Mouse (Mus musculus) midbrain, embryonic 13.5 days (tissue): Measurements from ENCODE around the gene Zdhhc1. TPM values are rescaled to one million over a fixed set of nuclear protein-coding genes. Genes with fewer than 3 reads are reported as not detected.

Experiments used
- ATAC-seq: fragments of 200-750 bp; cut with Nextera tagmentation; 2 replicates; pipeline ENCODE4 v1.8.0; 2017; ENCODE audit warnings: mild to moderate bottlenecking, moderate TSS enrichment, moderate library complexity
- H3K27ac ChIP-seq: fragments of 300-500 bp; sonication (generic); 2 replicates; pipeline ENCODE4 v1.5.1; 2015; ENCODE audit warnings: inconsistent platforms, mild to moderate bottlenecking, moderate library complexity
- H3K27me3 ChIP-seq: fragments of 300-500 bp; sonication (generic); 2 replicates; pipeline ENCODE4 v1.6.1; 2015; ENCODE audit warnings: mild to moderate bottlenecking, inconsistent platforms
- H3K36me3 ChIP-seq: fragments of 300-500 bp; sonication (generic); 2 replicates; pipeline ENCODE4 v1.6.1; 2015; ENCODE audit warnings: mild to moderate bottlenecking, inconsistent platforms
- H3K4me1 ChIP-seq: fragments of 300-500 bp; sonication (generic); replicated peaks from 2 replicates; pipeline ENCODE4 v1.6.1; 2015; ENCODE audit warnings: inconsistent platforms
- H3K4me2 ChIP-seq: fragments of 300-500 bp; sonication (generic); replicated peaks from 2 replicates; pipeline ENCODE4 v1.6.1; 2015; ENCODE audit warnings: moderate library complexity, mild to moderate bottlenecking, inconsistent platforms
- H3K4me3 ChIP-seq: fragments of 300-500 bp; sonication (generic); replicated peaks from 2 replicates; pipeline ENCODE4 v1.5.1; 2015; ENCODE audit warnings: mild to moderate bottlenecking, inconsistent platforms
- H3K9ac ChIP-seq: fragments of 300-500 bp; sonication (generic); replicated peaks from 2 replicates; pipeline ENCODE4 v1.6.1; 2015; ENCODE audit warnings: mild to moderate bottlenecking, inconsistent platforms
- H3K9me3 ChIP-seq: fragments of 300-500 bp; sonication (generic); 2 replicates; pipeline ENCODE4 v1.6.1; 2016; ENCODE audit warnings: mild to moderate bottlenecking, inconsistent platforms
- WGBS: fragments of 180-500 bp; shearing (Covaris S2); methylation state at CpG from one replicate; pipeline ENCODE4 v1.1.7; 2015; 5-methylcytosine and 5-hydroxymethylcytosine counted together
- polyA plus RNA-seq: library from polyadenylated mRNA; unstranded; fragments of >200 nt; fragmentation: Nextera tagmentation; extraction: Ambion mirVana; gene quantifications from 2 replicates; pipeline ENCODE4 v1.2.1, GENCODE M21; 2015

The Zdhhc1 gene
- polyA plus RNA-seq, 1 experiment from 2014 or later = 31.3 TPM

GRCm38 (mm10) chr8:105475254-105475653, 21.4 kb downstream of the Zdhhc1 start:
- H3K27ac ChIP-seq = no peak overlapping the region
- H3K27me3 ChIP-seq = peaks cover 14% of the 10 kb centered on the region
- H3K4me1 ChIP-seq = peaks cover 58% of the 10 kb centered on the region
- H3K9me3 ChIP-seq = no peaks in the 10 kb centered on the region
- peak overlapping the region; percentile 46 for H3K9ac ChIP-seq
- no peak overlapping the region for H3K4me3 ChIP-seq
- ATAC-seq = no peak
- no peak overlapping the region for H3K4me2 ChIP-seq
- WGBS = 39% methylated on average over 4 of the region's 4 CpGs
- H3K36me3 ChIP-seq = peaks cover 8% of the 10 kb centered on the region; the same call in 1 of the 2 replicates

DNA sequence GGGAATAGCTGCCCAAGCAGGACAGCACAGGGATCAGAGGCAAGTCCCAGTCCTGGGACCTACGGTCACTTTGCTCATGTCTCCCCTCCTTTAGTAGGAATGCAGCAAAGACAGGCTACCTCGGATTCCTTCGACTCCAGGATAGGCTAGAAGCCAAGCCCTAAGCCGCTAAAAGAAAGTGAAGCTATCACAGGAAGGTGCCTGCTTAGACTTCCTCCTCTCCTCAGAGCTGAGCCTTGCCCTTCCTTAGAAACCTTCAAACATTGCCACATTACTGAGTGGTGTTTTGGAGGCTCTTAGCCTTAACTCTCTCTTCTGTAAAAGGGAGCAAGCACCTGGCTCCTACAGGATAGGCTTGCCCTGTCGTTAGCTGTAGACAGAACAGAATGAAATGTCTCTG, 22.0 kb downstream of the Zdhhc1 start:
- H3K27me3 ChIP-seq = peaks cover 14% of the 10 kb centered on the region
- no peaks in the 10 kb centered on the region for H3K9me3 ChIP-seq
- ATAC-seq = no peak
- H3K4me3 ChIP-seq = 0 out of 2 replicates have a peak overlapping the region, but pooled peaks have one; percentile 4
- peak overlapping the region; percentile 42; the same call in 1 of the 2 replicates for H3K27ac ChIP-seq
- peaks cover 64% of the 10 kb centered on the region for H3K4me1 ChIP-seq
- H3K4me2 ChIP-seq = peak overlapping the region; percentile 19; the same call in 1 of the 2 replicates
- WGBS = 52% methylated on average over 5 of the region's 5 CpGs
- H3K36me3 ChIP-seq = peaks cover 8% of the 10 kb centered on the region; the same call in 1 of the 2 replicates
- peak overlapping the region; percentile 55 for H3K9ac ChIP-seq

DNA sequence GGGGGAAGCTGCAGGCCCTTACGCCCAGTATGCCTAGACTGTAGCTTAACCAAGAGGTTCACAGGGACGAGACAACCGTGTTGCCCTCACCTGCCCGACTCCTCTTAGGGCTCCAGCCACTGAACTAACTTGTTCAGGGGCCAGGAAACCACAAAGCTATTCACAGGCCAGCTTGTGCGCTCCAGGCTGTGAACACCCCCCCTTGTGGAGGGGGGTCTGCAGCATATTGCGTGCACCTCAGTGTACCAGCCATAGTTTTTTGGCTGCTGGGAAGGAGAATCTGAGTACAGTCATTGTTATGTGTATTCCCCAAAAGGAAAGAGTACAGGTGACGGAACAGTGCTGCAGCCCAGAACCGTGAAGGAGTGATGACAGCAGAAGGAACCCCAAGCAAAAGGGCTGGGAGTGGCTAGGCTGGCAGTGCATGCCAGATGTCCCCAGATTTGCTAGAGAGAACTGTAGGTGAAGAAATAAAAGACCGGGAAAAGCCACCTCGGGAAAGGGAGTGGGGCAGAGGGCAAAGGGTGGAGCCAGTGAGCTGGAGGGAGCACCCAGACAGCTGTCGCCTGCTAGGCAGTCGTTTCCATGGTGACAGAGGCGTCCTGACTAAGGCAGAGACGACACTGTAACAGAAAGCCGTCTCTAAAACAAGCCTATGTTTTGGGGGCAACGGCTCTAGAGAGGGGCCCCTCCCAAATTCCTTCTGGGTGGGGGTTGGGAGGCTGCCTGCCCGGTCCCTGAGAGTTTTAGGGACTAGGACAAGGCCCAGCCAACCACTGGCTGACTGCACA, 22.7 kb downstream of the Zdhhc1 start:
- peak overlapping the region; percentile 59 for H3K27ac ChIP-seq
- WGBS = 29% methylated on average over 17 of the region's 17 CpGs
- H3K4me2 ChIP-seq = peak overlapping the region; percentile 19
- no peak for ATAC-seq
- H3K9ac ChIP-seq = peak overlapping the region; percentile 55
- H3K4me3 ChIP-seq = 0 out of 2 replicates have a peak overlapping the region, but pooled peaks have one; percentile 4
- peaks cover 14% of the 10 kb centered on the region for H3K27me3 ChIP-seq
- peaks cover 70% of the 10 kb centered on the region for H3K4me1 ChIP-seq
- H3K9me3 ChIP-seq = no peaks in the 10 kb centered on the region
- peaks cover 8% of the 10 kb centered on the region; the same call in 1 of the 2 replicates for H3K36me3 ChIP-seq

DNA sequence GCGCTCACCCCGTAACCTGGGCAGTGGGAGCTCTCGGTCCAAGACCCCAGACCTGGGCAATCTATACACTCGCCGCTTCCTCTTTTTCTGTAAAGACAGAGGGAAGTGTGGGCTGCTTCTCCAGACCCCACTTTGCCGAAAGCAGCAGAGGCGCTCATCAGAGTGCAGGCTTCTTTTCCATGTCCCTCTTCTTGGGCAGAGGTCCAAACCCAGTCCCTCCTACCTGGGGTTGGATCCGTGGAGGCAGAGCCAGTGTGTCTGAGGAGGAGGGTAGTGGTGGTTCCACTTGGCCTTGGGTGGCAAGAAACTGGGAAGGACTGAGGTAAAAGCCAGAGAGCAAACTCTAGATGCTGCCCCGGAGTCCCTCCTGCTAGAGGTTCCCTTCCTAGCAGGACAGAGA, 23.7 kb downstream of the Zdhhc1 start:
- Histone ChIP-seq H3K27me3 (peaks cover 14% of the 10 kb centered on the region), H3K27ac (no peak overlapping the region), H3K9me3 (no peaks in the 10 kb centered on the region), H3K4me3 (no peak overlapping the region), H3K4me2 (no peak overlapping the region), H3K9ac (no peak overlapping the region), H3K4me1 (peaks cover 73% of the 10 kb centered on the region), H3K36me3 (peaks cover 4% of the 10 kb centered on the region; the same call in 1 of the 2 replicates)
- ATAC-seq = no peak
- 52% methylated on average over 9 of the region's 9 CpGs for WGBS

DNA sequence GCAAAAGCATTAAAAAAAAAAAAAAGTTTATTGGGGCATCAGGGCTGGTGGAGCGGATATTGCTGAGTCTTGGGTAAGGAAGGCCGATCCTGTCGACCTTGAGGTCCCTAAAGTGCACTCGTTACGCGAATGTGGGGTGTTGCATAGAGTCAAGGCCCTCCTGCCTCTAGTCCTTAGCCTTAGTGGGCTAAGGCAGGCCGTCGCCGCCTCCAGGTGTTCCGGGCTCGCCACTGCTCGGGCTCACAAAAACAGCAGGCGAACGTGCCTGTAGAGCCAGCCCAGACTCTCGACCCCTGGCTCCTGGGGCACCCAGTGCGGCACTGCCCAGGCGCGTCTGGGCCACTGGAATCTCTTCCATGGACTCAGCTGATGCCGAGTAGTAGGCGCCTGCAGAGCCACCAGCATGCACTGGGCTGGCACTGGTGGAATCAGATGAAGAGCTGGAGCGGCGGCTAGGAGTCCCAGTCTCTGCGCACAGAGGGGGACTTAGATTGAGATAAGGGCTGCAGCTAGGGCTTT, 24.2 kb downstream of the Zdhhc1 start:
- Histone ChIP-seq H3K36me3 (peaks cover 7% of the 10 kb centered on the region), H3K9me3 (no peaks in the 10 kb centered on the region), H3K4me3 (no peak overlapping the region), H3K9ac (no peak overlapping the region), H3K27me3 (peaks cover 14% of the 10 kb centered on the region), H3K4me2 (0 out of 2 replicates have a peak overlapping the region, but pooled peaks have one; percentile 12), H3K27ac (no peak overlapping the region; the same call in 1 of the 2 replicates), H3K4me1 (peaks cover 76% of the 10 kb centered on the region)
- 23% methylated on average over 23 of the region's 23 CpGs for WGBS
- no peak for ATAC-seq

GRCm38 (mm10) chr8:105471314-105472015, 25.2 kb downstream of the Zdhhc1 start, which contains the start of gene Tppp3:
Tppp3 (minus strand) TSS chr8:105471526.
- Histone ChIP-seq H3K4me3 (peak within 1 kb of the TSS; percentile 49), H3K9me3 (no peaks in the 10 kb centered on the region), H3K27ac (peak within 1 kb of the TSS; percentile 80), H3K4me1 (peaks cover 80% of the 10 kb centered on the region), H3K4me2 (peak within 1 kb of the TSS; percentile 74), H3K36me3 (peaks cover 16% of the 10 kb centered on the region), H3K27me3 (peaks cover 14% of the 10 kb centered on the region), H3K9ac (peak within 1 kb of the TSS; percentile 72)
- WGBS = 4% methylated on average over 25 of the region's 25 CpGs
- ATAC-seq = peak; percentile 91

DNA sequence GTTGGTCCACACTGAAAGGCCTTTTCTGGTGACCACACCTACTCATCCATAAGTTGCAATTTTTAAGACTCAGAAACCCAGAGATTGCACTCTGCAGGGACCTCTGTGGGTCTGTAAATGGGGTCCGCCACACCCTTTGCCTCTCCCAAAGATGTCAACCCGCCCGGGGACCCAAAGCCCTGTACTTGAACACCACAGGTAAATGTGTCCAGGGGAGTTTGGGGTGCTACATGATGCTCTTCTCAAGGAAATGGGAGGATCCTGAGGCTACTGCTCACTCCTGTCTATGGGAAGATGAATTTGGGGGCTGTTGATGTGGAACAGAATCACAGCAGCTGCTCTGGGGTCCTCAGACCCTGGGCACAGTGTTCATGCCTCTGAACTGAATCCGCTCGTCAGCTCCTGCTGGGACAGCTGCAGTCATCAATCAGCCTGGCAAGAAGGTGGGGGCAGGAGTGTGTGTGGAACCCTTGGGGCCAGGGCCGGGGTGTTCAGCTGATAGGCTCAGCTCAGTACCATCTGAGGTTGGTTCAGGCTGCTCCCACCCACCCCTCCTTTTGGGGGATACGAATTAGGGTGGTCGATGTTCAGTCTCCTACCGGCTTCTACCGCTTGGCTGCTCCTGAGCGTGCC, 25.9 kb downstream of the Zdhhc1 start:
- Histone ChIP-seq H3K27me3 (peaks cover 10% of the 10 kb centered on the region), H3K4me1 (peaks cover 79% of the 10 kb centered on the region), H3K27ac (peak overlapping the region; percentile 80), H3K4me3 (peak overlapping the region; percentile 49), H3K4me2 (peak overlapping the region; percentile 74), H3K9ac (peak overlapping the region; percentile 72), H3K36me3 (peaks cover 21% of the 10 kb centered on the region), H3K9me3 (no peaks in the 10 kb centered on the region)
- 20% methylated on average over 11 of the region's 11 CpGs for WGBS
- no peak for ATAC-seq

GRCm38 (mm10) chr8:105470262-105470661, 26.4 kb downstream of the Zdhhc1 start:
- H3K27me3 ChIP-seq = peaks cover 10% of the 10 kb centered on the region
- no peaks in the 10 kb centered on the region for H3K9me3 ChIP-seq
- WGBS = 80% methylated on average over 5 of the region's 5 CpGs
- peak overlapping the region; percentile 49 for H3K4me3 ChIP-seq
- H3K4me1 ChIP-seq = peaks cover 74% of the 10 kb centered on the region
- H3K27ac ChIP-seq = peak overlapping the region; percentile 80
- no peak for ATAC-seq
- H3K4me2 ChIP-seq = peak overlapping the region; percentile 74
- peak overlapping the region; percentile 72 for H3K9ac ChIP-seq
- peaks cover 21% of the 10 kb centered on the region for H3K36me3 ChIP-seq

DNA sequence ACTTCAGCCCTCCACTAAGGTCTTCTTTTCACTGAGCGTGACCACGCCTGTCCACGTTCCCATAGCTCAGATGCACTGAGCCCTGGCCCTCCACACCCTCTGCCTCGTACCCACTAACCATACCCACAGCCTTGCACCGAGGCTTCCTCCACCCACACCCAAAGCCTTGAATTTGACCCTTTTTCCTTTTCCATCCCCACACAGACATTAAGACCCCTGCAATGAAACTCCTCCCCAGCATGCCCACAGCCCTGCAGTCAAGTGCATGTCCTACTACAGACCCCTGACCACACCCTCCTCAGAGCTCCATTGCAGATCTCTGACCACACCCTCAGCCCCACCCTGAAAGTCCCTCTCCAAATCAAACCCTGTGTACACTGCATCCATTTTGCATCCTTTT, 26.9 kb downstream of the Zdhhc1 start:
- H3K9me3 ChIP-seq = no peaks in the 10 kb centered on the region
- H3K4me2 ChIP-seq = peak overlapping the region; percentile 74
- peaks cover 21% of the 10 kb centered on the region for H3K36me3 ChIP-seq
- H3K27me3 ChIP-seq = peaks cover 10% of the 10 kb centered on the region
- H3K4me1 ChIP-seq = peaks cover 69% of the 10 kb centered on the region
- 79% methylated on average over 5 of the region's 5 CpGs for WGBS
- ATAC-seq = no peak
- H3K27ac ChIP-seq = peak overlapping the region; percentile 80
- H3K9ac ChIP-seq = no peak overlapping the region
- peak overlapping the region; percentile 49 for H3K4me3 ChIP-seq

DNA sequence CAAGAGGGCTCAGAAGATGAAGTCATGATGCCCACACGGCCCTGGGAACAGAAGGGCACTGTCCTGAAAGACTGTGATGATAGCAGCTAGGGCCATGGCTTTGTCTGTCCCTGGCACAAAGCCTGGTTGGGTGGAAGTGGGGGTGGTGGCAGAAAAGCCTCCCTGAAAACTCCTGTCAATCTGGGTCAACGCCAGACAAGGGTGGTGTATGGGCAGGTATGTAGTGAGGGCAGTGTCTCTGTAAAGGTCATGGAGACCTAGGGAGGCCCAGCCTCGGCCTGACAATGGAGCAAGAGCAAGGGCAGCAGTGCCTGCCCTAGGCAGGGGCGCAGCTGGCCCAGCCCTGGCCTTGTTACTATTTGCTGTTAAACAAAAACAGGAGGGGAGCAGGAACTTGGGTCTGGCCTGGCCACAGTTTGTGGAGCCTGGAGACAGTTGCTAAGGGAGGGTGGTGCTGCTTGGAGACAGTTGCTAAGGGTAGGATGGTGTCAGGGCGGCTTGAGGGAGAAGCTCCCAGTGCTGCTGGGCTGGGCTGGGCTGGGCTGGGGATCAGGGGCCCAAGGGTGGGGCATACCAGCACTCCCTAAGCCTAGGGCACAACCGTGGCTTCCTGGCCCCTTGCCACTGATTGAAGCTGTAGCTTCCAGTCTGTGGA, 27.5 kb downstream of the Zdhhc1 start:
- Histone ChIP-seq H3K4me1 (peaks cover 69% of the 10 kb centered on the region), H3K27ac (peak overlapping the region; percentile 80), H3K36me3 (peaks cover 21% of the 10 kb centered on the region), H3K27me3 (peaks cover 10% of the 10 kb centered on the region), H3K4me2 (peak overlapping the region; percentile 74), H3K9ac (peak overlapping the region; percentile 42; the same call in 1 of the 2 replicates), H3K4me3 (peak overlapping the region; percentile 49), H3K9me3 (no peaks in the 10 kb centered on the region)
- WGBS = 22% methylated on average over 6 of the region's 6 CpGs
- ATAC-seq = peak; percentile 49
